Mouse (Mus musculus) cerebellum, adult 2 months (tissue): ENCODE results near the gene Gm49378. TPM values are rescaled to one million over a fixed set of nuclear protein-coding genes. Genes with fewer than 3 reads are reported as not detected.

Source experiments
- DNase-seq, 2 experiments: peaks; one replicate each; pipeline ENCODE4 v3.0.0; 2021
- H3K27ac ChIP-seq: fragments of 200-500 bp; 2 replicates; pipeline ENCODE4 v1.5.1; 2012; ENCODE audit warnings: low read length, control low read depth, inconsistent platforms; ENCODE audit not compliant: insufficient read depth
- H3K27me3 ChIP-seq: fragments of 200-500 bp; 2 replicates; pipeline ENCODE4 v1.6.1; 2012; ENCODE audit warnings: inconsistent platforms, mild to moderate bottlenecking, low read length, moderate library complexity; ENCODE audit not compliant: control insufficient read depth, insufficient read depth
- H3K4me1 ChIP-seq: fragments of 200-500 bp; 2 replicates; pipeline ENCODE4 v1.6.1; 2011; ENCODE audit warnings: low read length; ENCODE audit not compliant: control insufficient read depth, insufficient read depth
- H3K4me3 ChIP-seq: fragments of 200-500 bp; replicated peaks from 2 replicates; pipeline ENCODE3; 2011; ENCODE audit warnings: mild to moderate bottlenecking, low read depth, low read length, control low read depth; ENCODE audit not compliant: insufficient read depth
- CTCF ChIP-seq: fragments of 200-500 bp; IDR thresholded peaks from 2 replicates; pipeline ENCODE4 v1.5.1; 2011; ENCODE audit warnings: low read depth, mild to moderate bottlenecking, control low read depth, low read length, moderate library complexity, borderline replicate concordance; ENCODE audit not compliant: insufficient read depth
- POLR2A ChIP-seq: fragments of 200-500 bp; IDR thresholded peaks from 2 replicates; pipeline ENCODE4 v1.6.1; 2011; ENCODE audit warnings: low read length, control low read depth, borderline replicate concordance; ENCODE audit not compliant: insufficient read depth
- WGBS: fragments of 180-500 bp; shearing (Covaris S2); methylation state at CpG from one replicate; pipeline ENCODE4 v1.1.7; 2018; 5-methylcytosine and 5-hydroxymethylcytosine counted together
- polyA plus RNA-seq: library from polyadenylated mRNA; depleted of rRNA; stranded (reverse); fragments of >200 nt; gene quantifications from 2 replicates; pipeline ENCODE4 v1.2.3, GENCODE M21; 2012

Gm49378 gene
- polyA plus RNA-seq, 1 experiment: 4.9 TPM

- H3K4me3 ChIP-seq: peak within 1 kb of the TSS; percentile 99
- no peaks in the 10 kb centered on the region; the same call in 1 of the 2 replicates for H3K4me1 ChIP-seq
- peak; percentile 87 to 94 for DNase-seq
- TF ChIP-seq CTCF: no peak
- TF ChIP-seq POLR2A: peak; percentile 49; the same call in 1 of the 2 replicates
- peak within 1 kb of the TSS; percentile 95 for H3K27ac ChIP-seq
- no peaks in the 10 kb centered on the region for H3K27me3 ChIP-seq
- under 1% methylated on average over 89 of the region's 89 CpGs for WGBS
Observed at GRCm38 (mm10) chr14:55643060-55643907, 5.6 kb upstream of the Gm49378 start, which contains the start of gene Tm9sf1. Tm9sf1 (minus strand) TSS chr14:55643806.

GRCm38 (mm10) chr14:55642679-55643059 is 5.0 kb upstream of the Gm49378 start:
- DNase-seq: no peak
- TF ChIP-seq POLR2A (no peak), CTCF (no peak)
- H3K27ac ChIP-seq: peak overlapping the region; percentile 95
- no peaks in the 10 kb centered on the region; the same call in 1 of the 2 replicates for H3K4me1 ChIP-seq
- 20% methylated on average over 8 of the region's 8 CpGs for WGBS
- H3K4me3 ChIP-seq: peak overlapping the region; percentile 99
- H3K27me3 ChIP-seq: no peaks in the 10 kb centered on the region

- H3K27me3 ChIP-seq: no peaks in the 10 kb centered on the region
- H3K4me3 ChIP-seq: no peak overlapping the region
- no peak for DNase-seq
- TF ChIP-seq CTCF: no peak
- no peak for TF ChIP-seq POLR2A
- H3K4me1 ChIP-seq: no peaks in the 10 kb centered on the region; the same call in 1 of the 2 replicates
- WGBS: 93% methylated on average over 13 of the region's 13 CpGs
- H3K27ac ChIP-seq: no peak overlapping the region
Observed at GRCm38 (mm10) chr14:55641291-55641690, 3.6 kb upstream of the Gm49378 start.

GRCm38 (mm10) chr14:55640816-55641215 is 3.1 kb upstream of the Gm49378 start:
- H3K27me3 ChIP-seq: no peaks in the 10 kb centered on the region
- no peak overlapping the region for H3K4me3 ChIP-seq
- no peak overlapping the region for H3K27ac ChIP-seq
- 95% methylated on average over 14 of the region's 14 CpGs for WGBS
- DNase-seq: no peak
- TF ChIP-seq CTCF (no peak), POLR2A (no peak)
- H3K4me1 ChIP-seq: no peaks in the 10 kb centered on the region; the same call in 1 of the 2 replicates

DNA sequence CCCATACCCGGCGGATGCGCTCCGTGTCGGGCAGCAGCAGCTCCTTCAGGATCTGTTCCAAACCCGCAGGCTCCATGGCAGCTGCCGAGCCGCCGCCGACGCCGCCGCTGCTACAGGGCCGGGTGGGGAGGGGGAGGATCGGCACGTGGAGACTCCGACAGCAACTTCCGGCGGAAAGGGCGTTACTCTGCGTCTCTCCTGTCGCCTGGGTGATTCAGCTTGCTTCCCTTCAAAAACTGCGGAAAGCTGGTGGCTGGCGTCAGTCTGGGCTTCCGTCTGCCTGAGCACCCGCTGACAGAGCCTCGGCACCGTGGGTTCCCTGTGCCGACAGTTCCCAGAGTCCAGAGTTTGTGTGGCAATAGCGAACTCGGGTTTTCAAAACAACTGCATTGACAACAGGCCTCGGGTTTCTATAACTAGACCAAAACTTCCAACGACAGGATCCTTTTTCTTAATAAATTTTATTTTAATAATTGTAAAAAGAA is 2.1 kb downstream of the Gm49378 start, which contains the start of gene Ipo4:
TSS of gene Ipo4 (minus strand) at position 435 of the 485 bp plus-strand sequence.
- H3K4me3 ChIP-seq: peak within 1 kb of the TSS; percentile 66
- peaks cover 7% of the 10 kb centered on the region for H3K4me1 ChIP-seq
- DNase-seq: peak; percentile 84 to 88
- TF ChIP-seq CTCF: no peak
- peak; percentile 60; the same call in 1 of the 2 replicates for TF ChIP-seq POLR2A
- H3K27me3 ChIP-seq: no peaks in the 10 kb centered on the region
- peak within 1 kb of the TSS; percentile 44 for H3K27ac ChIP-seq
- WGBS: 1% methylated on average over 33 of the region's 33 CpGs

GRCm38 (mm10) chr14:55634874-55635522 is 2.7 kb downstream of the Gm49378 start:
- Histone ChIP-seq H3K27ac (peak overlapping the region; percentile 44), H3K27me3 (no peaks in the 10 kb centered on the region), H3K4me1 (peaks cover 7% of the 10 kb centered on the region), H3K4me3 (peak overlapping the region; percentile 66)
- WGBS: under 1% methylated on average over 23 of the region's 23 CpGs
- peak; percentile 68 to 70 for DNase-seq
- no peak for TF ChIP-seq POLR2A
- no peak for TF ChIP-seq CTCF

GRCm38 (mm10) chr14:55629312-55629711 is 8.4 kb downstream of the Gm49378 start:
- no peak for DNase-seq
- 46% methylated on average over 5 of the region's 5 CpGs for WGBS
- Histone ChIP-seq H3K4me1 (peaks cover 5% of the 10 kb centered on the region), H3K27ac (no peak overlapping the region), H3K4me3 (no peak overlapping the region), H3K27me3 (no peaks in the 10 kb centered on the region)
- TF ChIP-seq CTCF: peak; percentile 64; the same call in 1 of the 2 replicates
- TF ChIP-seq POLR2A: no peak
